Mouse (Mus musculus) MEL (cell line): ENCODE measurements around the gene Cnst. TPM values are rescaled to one million over a fixed set of nuclear protein-coding genes. Genes with fewer than 3 reads are reported as not detected.

Source experiments
- DNase-seq: peaks from one replicate; pipeline ENCODE4 v3.0.0; 2011; ENCODE audit warnings: low read depth, low spot score
- H3K27ac ChIP-seq: 2 replicates; pipeline ENCODE4 v1.5.1; 2012; ENCODE audit warnings: low read depth, mild to moderate bottlenecking, control low read depth, low read length, moderate library complexity; ENCODE audit not compliant: control insufficient read depth
- H3K27me3 ChIP-seq, 2 experiments: fragments of 150-350 bp in 1 of 2; sonication (generic) in 1 of 2; 2 replicates each; pipeline ENCODE4 v1.6.1; 2012; ENCODE audit warnings: low read length in 2 of 2, mild to moderate bottlenecking in 2 of 2, improper control_type of control experiment in 1 of 2, moderate library complexity in 1 of 2; ENCODE audit not compliant: insufficient read depth in 2 of 2, control insufficient read depth in 1 of 2
- H3K36me3 ChIP-seq, 2 experiments: 2 replicates each; pipeline ENCODE4 v1.6.1; 2012 to 2014; ENCODE audit warnings: low read length in 2 of 2, improper control_type of control experiment in 1 of 2, inconsistent platforms in 1 of 2, mild to moderate bottlenecking in 1 of 2; ENCODE audit not compliant: insufficient read depth in 2 of 2, control insufficient read depth in 1 of 2
- H3K4me1 ChIP-seq, 2 experiments: fragments of 150-350 bp in 1 of 2; sonication (generic) in 1 of 2; 2 replicates each; pipeline ENCODE4 v1.6.1; 2012; ENCODE audit warnings: low read length in 2 of 2, improper control_type of control experiment in 1 of 2, mild to moderate bottlenecking in 1 of 2; ENCODE audit not compliant: insufficient read depth in 2 of 2, control insufficient read depth in 1 of 2
- H3K4me3 ChIP-seq, 2 experiments: fragments of 150-350 bp in 1 of 2; sonication (generic) in 1 of 2; 2 replicates each; pipeline ENCODE4 v1.5.1; 2012; ENCODE audit warnings: low read depth in 2 of 2, low read length in 2 of 2, mild to moderate bottlenecking in 2 of 2, moderate library complexity in 2 of 2, control low read depth in 1 of 2, improper control_type of control experiment in 1 of 2; ENCODE audit not compliant: control insufficient read depth in 1 of 2, insufficient read depth in 1 of 2
- H3K79me2 ChIP-seq: 2 replicates; pipeline ENCODE4 v1.6.1; 2012; ENCODE audit warnings: mild to moderate bottlenecking, low read length, moderate library complexity; ENCODE audit not compliant: control insufficient read depth, poor library complexity, insufficient read depth
- H3K9ac ChIP-seq: 2 replicates; pipeline ENCODE4 v1.6.1; 2012; ENCODE audit warnings: low read depth, mild to moderate bottlenecking, control low read depth, low read length, moderate library complexity; ENCODE audit not compliant: control insufficient read depth, poor library complexity, severe bottlenecking
- H3K9me3 ChIP-seq: fragments of 150-350 bp; sonication (generic); replicated peaks from 2 replicates; pipeline ENCODE4 v1.6.1; 2012; ENCODE audit warnings: mild to moderate bottlenecking, low read length, improper control_type of control experiment, moderate library complexity; ENCODE audit not compliant: insufficient read depth
- BHLHE40 ChIP-seq: IDR thresholded peaks from 2 replicates; pipeline ENCODE4 v1.6.1; 2012; ENCODE audit warnings: low read depth, mild to moderate bottlenecking, inconsistent platforms, low read length, improper control_type of control experiment, borderline replicate concordance
- CHD2 ChIP-seq: IDR thresholded peaks from 2 replicates; pipeline ENCODE4 v1.6.1; 2011; ENCODE audit warnings: low read length, improper control_type of control experiment
- E2F4 ChIP-seq: IDR thresholded peaks from 2 replicates; pipeline ENCODE4 v1.6.1; 2011; ENCODE audit warnings: low read depth, low read length, improper control_type of control experiment, borderline replicate concordance
- ELF1 ChIP-seq: IDR thresholded peaks from 2 replicates; pipeline ENCODE4 v1.6.1; 2014; ENCODE audit warnings: low read depth, mild to moderate bottlenecking, inconsistent platforms, low read length, improper control_type of control experiment, moderate library complexity
- EP300 ChIP-seq, 2 experiments: IDR thresholded peaks; 2 replicates each; pipeline ENCODE4 v1.6.1; 2011; ENCODE audit warnings: improper control_type of control experiment in 2 of 2, low read length in 2 of 2, low read depth in 1 of 2, mild to moderate bottlenecking in 1 of 2
- GABPA ChIP-seq: IDR thresholded peaks from 2 replicates; pipeline ENCODE4 v1.6.1; 2012; ENCODE audit warnings: low read depth, mild to moderate bottlenecking, inconsistent platforms, low read length, improper control_type of control experiment, moderate library complexity
- GATA1 ChIP-seq: IDR thresholded peaks from 2 replicates; pipeline ENCODE4 v1.6.1; 2011; ENCODE audit warnings: low read depth, low read length, improper control_type of control experiment
- HCFC1 ChIP-seq: IDR thresholded peaks from 2 replicates; pipeline ENCODE4 v1.6.1; 2012; ENCODE audit warnings: low read depth, mild to moderate bottlenecking, inconsistent platforms, low read length, improper control_type of control experiment, moderate library complexity
- KAT2A ChIP-seq: conservative IDR thresholded peaks from 2 replicates; pipeline ENCODE4 v1.6.1; 2012; ENCODE audit warnings: low read depth, low read length, improper control_type of control experiment, inconsistent platforms
- MAFK ChIP-seq: IDR thresholded peaks from 2 replicates; pipeline ENCODE4 v1.6.1; 2011; ENCODE audit warnings: low read depth, mild to moderate bottlenecking, low read length, improper control_type of control experiment, borderline replicate concordance
- MAX ChIP-seq: IDR thresholded peaks from 2 replicates; pipeline ENCODE4 v1.6.1; 2011; ENCODE audit warnings: low read length, improper control_type of control experiment
- MAZ ChIP-seq: IDR thresholded peaks from 2 replicates; pipeline ENCODE4 v1.6.1; 2012; ENCODE audit warnings: low read depth, mild to moderate bottlenecking, inconsistent platforms, low read length, improper control_type of control experiment
- MEF2A ChIP-seq: IDR thresholded peaks from 2 replicates; pipeline ENCODE4 v1.6.1; 2014; ENCODE audit warnings: low read depth, mild to moderate bottlenecking, inconsistent platforms, low read length, improper control_type of control experiment; ENCODE audit not compliant: poor library complexity, insufficient replicate concordance, severe bottlenecking; ENCODE audit errors: extremely low read depth
- MXI1 ChIP-seq: IDR thresholded peaks from 2 replicates; pipeline ENCODE4 v1.6.1; 2011; ENCODE audit warnings: mild to moderate bottlenecking, low read depth, low read length, improper control_type of control experiment
- MYB ChIP-seq: IDR thresholded peaks from 2 replicates; pipeline ENCODE4 v1.6.1; 2011; ENCODE audit warnings: mild to moderate bottlenecking, low read depth, low read length, improper control_type of control experiment
- MYC ChIP-seq: IDR thresholded peaks from 2 replicates; pipeline ENCODE4 v1.6.1; 2011; ENCODE audit warnings: low read depth, mild to moderate bottlenecking, low read length, improper control_type of control experiment, moderate library complexity
- NELFE ChIP-seq: IDR thresholded peaks from 2 replicates; pipeline ENCODE4 v1.6.1; 2011; ENCODE audit warnings: low read depth, low read length, improper control_type of control experiment
- NRF1 ChIP-seq: IDR thresholded peaks from 2 replicates; pipeline ENCODE4 v1.6.1; 2014; ENCODE audit warnings: low read depth, mild to moderate bottlenecking, inconsistent platforms, low read length, improper control_type of control experiment, moderate library complexity; ENCODE audit not compliant: poor library complexity, insufficient read depth, severe bottlenecking
- POLR2A ChIP-seq, 2 experiments: IDR thresholded peaks; 2 replicates each; pipeline ENCODE4 v1.6.1; 2011 to 2012; ENCODE audit warnings: low read length in 2 of 2, mild to moderate bottlenecking in 2 of 2, control low read depth in 1 of 2, improper control_type of control experiment in 1 of 2, low read depth in 1 of 2, moderate library complexity in 1 of 2; ENCODE audit not compliant: control insufficient read depth in 1 of 2, insufficient read depth in 1 of 2, poor library complexity in 1 of 2
- POLR2AphosphoS2 ChIP-seq: IDR thresholded peaks from 2 replicates; pipeline ENCODE4 v1.6.1; 2011; ENCODE audit warnings: low read length, improper control_type of control experiment
- RAD21 ChIP-seq: IDR thresholded peaks from 2 replicates; pipeline ENCODE4 v1.6.1; 2011; ENCODE audit warnings: mild to moderate bottlenecking, low read depth, low read length, improper control_type of control experiment
- RCOR1 ChIP-seq: IDR thresholded peaks from 2 replicates; pipeline ENCODE4 v1.6.1; 2012; ENCODE audit warnings: low read depth, mild to moderate bottlenecking, inconsistent platforms, low read length, improper control_type of control experiment
- SIN3A ChIP-seq: IDR thresholded peaks from 2 replicates; pipeline ENCODE4 v1.6.1; 2012; ENCODE audit warnings: low read length, improper control_type of control experiment, inconsistent platforms
- TAL1 ChIP-seq: IDR thresholded peaks from 2 replicates; pipeline ENCODE4 v1.6.1; 2012; ENCODE audit warnings: mild to moderate bottlenecking, inconsistent platforms, low read length, moderate library complexity, mixed read lengths
- TBP ChIP-seq: IDR thresholded peaks from 2 replicates; pipeline ENCODE4 v1.8.0; 2011; ENCODE audit warnings: low read depth, low read length, improper control_type of control experiment
- TCF12 ChIP-seq: IDR thresholded peaks from 2 replicates; pipeline ENCODE4 v1.6.1; 2014; ENCODE audit warnings: low read depth, mild to moderate bottlenecking, inconsistent platforms, low read length, improper control_type of control experiment, moderate library complexity
- UBTF ChIP-seq: IDR thresholded peaks from 2 replicates; pipeline ENCODE4 v1.6.1; 2012; ENCODE audit warnings: low read depth, mild to moderate bottlenecking, inconsistent platforms, low read length, improper control_type of control experiment, moderate library complexity, borderline replicate concordance; ENCODE audit not compliant: insufficient read depth
- USF1 ChIP-seq: IDR thresholded peaks from 2 replicates; pipeline ENCODE4 v1.6.1; 2014; ENCODE audit warnings: low read depth, mild to moderate bottlenecking, inconsistent platforms, low read length, improper control_type of control experiment, moderate library complexity
- ZC3H11A ChIP-seq: IDR thresholded peaks from 2 replicates; pipeline ENCODE4 v1.6.1; 2012; ENCODE audit warnings: low read depth, mild to moderate bottlenecking, inconsistent platforms, low read length, improper control_type of control experiment
- ZKSCAN1 ChIP-seq: IDR thresholded peaks from 2 replicates; pipeline ENCODE4 v1.6.1; 2012; ENCODE audit warnings: low read depth, mild to moderate bottlenecking, inconsistent platforms, low read length, improper control_type of control experiment, moderate library complexity
- ZMIZ1 ChIP-seq: IDR thresholded peaks from 2 replicates; pipeline ENCODE4 v1.6.1; 2012; ENCODE audit warnings: low read depth, mild to moderate bottlenecking, inconsistent platforms, low read length, improper control_type of control experiment, moderate library complexity
- polyA plus RNA-seq, 2 experiments: library from polyadenylated mRNA; stranded (reverse) in 1 of 2; unstranded in 1 of 2; fragments of >175 nt in 1 of 2; fragments of >200 nt in 1 of 2; gene quantifications; 2 replicates each; pipeline versions ENCODE4 v1.2.1 to v1.2.4; 2012; ENCODE audit warnings: low replicate concordance in 2 of 2, low read depth in 1 of 2; ENCODE audit not compliant: insufficient read length in 2 of 2, insufficient read depth in 1 of 2, missing spikeins in 1 of 2
- total RNA-seq: library from RNA; depleted of rRNA; stranded (reverse); fragments of 300-350 nt; gene quantifications from 2 replicates; pipeline ENCODE4 v1.2.3, GENCODE M21; 2012

Cnst gene
- total and polyA plus RNA-seq, 3 experiments: 10.4 to 12.1 TPM; not detected in 1

GRCm38 (mm10) chr1:179668013-179668805 is 122.0 kb downstream of the Cnst start, which contains the start of gene Sccpdh:
TSS of gene Sccpdh (plus strand) at chr1:179668210.
- peaks cover 0 to 4% of the 10 kb centered on the region in 2 experiments; a peak in 2 of 4 replicates for H3K36me3 ChIP-seq
- peak; percentile 82 for DNase-seq

GRCm38 (mm10) chr1:179668836-179669537 is 122.8 kb downstream of the Cnst start:
- H3K27me3 ChIP-seq: no peaks in the 10 kb centered on the region
- peaks cover 0 to 4% of the 10 kb centered on the region in 2 experiments; a peak in 2 of 4 replicates for H3K36me3 ChIP-seq
- H3K4me3 ChIP-seq: peak overlapping the region; percentile 74 to 91
- no peaks in the 10 kb centered on the region for H3K9me3 ChIP-seq
- H3K4me1 ChIP-seq: peaks cover 0 to 6% of the 10 kb centered on the region in 2 experiments; a peak in 3 of 4 replicates
- peak; percentile 71 for DNase-seq
- peak overlapping the region; percentile 73 for H3K9ac ChIP-seq
- peaks cover 5% of the 10 kb centered on the region; the same call in 1 of the 2 replicates for H3K79me2 ChIP-seq
- peak overlapping the region; percentile 15; the same call in 1 of the 2 replicates for H3K27ac ChIP-seq
- peak; percentile 1; the same call in 1 of the 2 replicates for TF ChIP-seq RAD21
- TF ChIP-seq ZC3H11A: no peak
- no peak for TF ChIP-seq TAL1
- no peak for TF ChIP-seq ELF1
- no peak for TF ChIP-seq BHLHE40
- no peak for TF ChIP-seq MAZ
- no peak for TF ChIP-seq TBP
- TF ChIP-seq ZKSCAN1: no peak
- no peak for TF ChIP-seq POLR2AphosphoS2
- TF ChIP-seq MXI1: peak; percentile 84
- peak; percentile 53 for TF ChIP-seq SIN3A
- no peak for TF ChIP-seq CHD2
- no peak for TF ChIP-seq MEF2A
- TF ChIP-seq EP300 (IDR thresholded peaks at IDR 0.05; ENCODE audit: low read depth in 1 of 2, low read length in 2 of 2): no peak
- TF ChIP-seq E2F4: no peak
- TF ChIP-seq UBTF: no peak
- no peak for TF ChIP-seq GATA1
- no peak for TF ChIP-seq GABPA
- TF ChIP-seq KAT2A: no peak
- TF ChIP-seq MYB: no peak

More at GRCm38 (mm10) chr1:179668013-179668805, 122.0 kb downstream of the Cnst start, which contains the start of gene Sccpdh:
- peaks cover 5% of the 10 kb centered on the region; the same call in 1 of the 2 replicates for H3K79me2 ChIP-seq
- TF ChIP-seq NELFE: peak; percentile 66; the same call in 1 of the 2 replicates
- 0 out of 2 replicates have a peak, but pooled peaks have one; percentile 6 for TF ChIP-seq TCF12
- TF ChIP-seq ZMIZ1: 0 out of 2 replicates have a peak, but pooled peaks have one; percentile 23
- TF ChIP-seq NRF1: peak; percentile 75
- TF ChIP-seq USF1: no peak
- no peak for TF ChIP-seq HCFC1
- peak; percentile 1; the same call in 1 of the 2 replicates for TF ChIP-seq RCOR1
- peak; percentile 27; the same call in 1 of the 2 replicates for TF ChIP-seq POLR2AphosphoS2
- TF ChIP-seq MAFK: no peak
- no peak for TF ChIP-seq GATA1
- TF ChIP-seq MYC: 0 out of 2 replicates have a peak, but pooled peaks have one; percentile 2
- peak; percentile 28 for TF ChIP-seq SIN3A
- TF ChIP-seq E2F4: no peak
- TF ChIP-seq MAZ: peak; percentile 15; the same call in 1 of the 2 replicates
- TF ChIP-seq POLR2A (IDR thresholded peaks at IDR 0.05; ENCODE audit: control insufficient read depth in 1 of 2, insufficient read depth in 1 of 2, low read depth in 1 of 2, low read length in 2 of 2, poor library complexity in 1 of 2): peak; percentile 58 to 72; a peak in 2 of 4 replicates
- peak; percentile 78 for TF ChIP-seq MXI1
- TF ChIP-seq MAX: 0 out of 2 replicates have a peak, but pooled peaks have one; percentile 28
- TF ChIP-seq GABPA: no peak
- no peaks in the 10 kb centered on the region for H3K9me3 ChIP-seq
- peak within 1 kb of the TSS; percentile 74 to 91 for H3K4me3 ChIP-seq
- H3K27ac ChIP-seq: peak within 1 kb of the TSS; percentile 15
- H3K27me3 ChIP-seq: no peaks in the 10 kb centered on the region
- H3K9ac ChIP-seq: peak within 1 kb of the TSS; percentile 73
- peaks cover 0 to 6% of the 10 kb centered on the region in 2 experiments; a peak in 3 of 4 replicates for H3K4me1 ChIP-seq
